Mouse (Mus musculus) A20 (cell line): ENCODE data around the gene Tex2.

Source experiments
- DNase-seq: peaks from one replicate; pipeline ENCODE4 v3.0.0-alpha.2; 2011; ENCODE audit warnings: low read depth, low spot score

The Tex2 gene

GRCm38 (mm10) chr11:106486042-106486865 is 127.0 kb downstream of the Tex2 start:
- no peak for DNase-seq

DNA sequence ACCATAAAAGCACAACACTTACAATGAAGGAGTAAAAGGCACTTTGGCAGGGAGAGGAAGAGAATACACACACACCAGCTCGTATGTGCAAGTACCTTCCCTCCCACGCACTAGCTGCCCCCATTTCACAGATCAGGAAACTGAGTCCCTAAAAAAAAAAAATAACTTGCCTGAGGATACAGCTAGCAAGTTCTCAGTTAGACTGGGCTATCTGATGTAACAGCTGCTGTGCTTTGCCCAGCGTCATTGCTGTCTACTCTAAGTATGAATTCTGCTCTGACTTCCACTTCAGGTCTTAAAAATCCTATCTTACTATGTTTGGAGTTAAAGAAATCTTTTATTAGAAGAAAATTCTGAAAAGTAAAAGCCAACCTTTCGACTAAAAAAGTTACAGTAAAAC is 127.6 kb downstream of the Tex2 start:
- DNase-seq = no peak

- no peak for DNase-seq
These were observed 128.3 kb downstream of the Tex2 start for GRCm38 (mm10) chr11:106484875-106485274.

DNA sequence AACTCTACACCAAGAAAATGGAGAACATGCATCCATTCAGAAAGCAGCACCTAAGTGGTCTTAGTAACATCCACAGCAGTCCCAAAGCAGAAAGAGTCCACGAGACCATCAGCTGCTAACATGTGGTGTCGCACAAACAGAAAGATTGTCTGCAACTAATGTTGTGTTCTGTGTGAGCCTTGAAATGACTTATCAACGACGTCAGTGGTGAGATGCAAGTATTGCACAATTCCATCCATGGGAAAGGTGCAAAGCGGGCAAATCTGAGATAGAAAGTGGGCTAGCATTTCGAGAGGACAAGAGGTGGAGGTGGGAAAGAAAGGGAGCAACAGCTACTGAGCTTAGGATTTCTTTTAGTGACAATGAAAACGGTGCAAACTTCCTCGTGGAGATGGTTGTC is 130.4 kb downstream of the Tex2 start:
- no peak for DNase-seq

GRCm38 (mm10) chr11:106481651-106482050 is 131.6 kb downstream of the Tex2 start:
- DNase-seq = peak; percentile 70

- no peak for DNase-seq
These were observed 132.7 kb downstream of the Tex2 start for GRCm38 (mm10) chr11:106480530-106480885.

DNA sequence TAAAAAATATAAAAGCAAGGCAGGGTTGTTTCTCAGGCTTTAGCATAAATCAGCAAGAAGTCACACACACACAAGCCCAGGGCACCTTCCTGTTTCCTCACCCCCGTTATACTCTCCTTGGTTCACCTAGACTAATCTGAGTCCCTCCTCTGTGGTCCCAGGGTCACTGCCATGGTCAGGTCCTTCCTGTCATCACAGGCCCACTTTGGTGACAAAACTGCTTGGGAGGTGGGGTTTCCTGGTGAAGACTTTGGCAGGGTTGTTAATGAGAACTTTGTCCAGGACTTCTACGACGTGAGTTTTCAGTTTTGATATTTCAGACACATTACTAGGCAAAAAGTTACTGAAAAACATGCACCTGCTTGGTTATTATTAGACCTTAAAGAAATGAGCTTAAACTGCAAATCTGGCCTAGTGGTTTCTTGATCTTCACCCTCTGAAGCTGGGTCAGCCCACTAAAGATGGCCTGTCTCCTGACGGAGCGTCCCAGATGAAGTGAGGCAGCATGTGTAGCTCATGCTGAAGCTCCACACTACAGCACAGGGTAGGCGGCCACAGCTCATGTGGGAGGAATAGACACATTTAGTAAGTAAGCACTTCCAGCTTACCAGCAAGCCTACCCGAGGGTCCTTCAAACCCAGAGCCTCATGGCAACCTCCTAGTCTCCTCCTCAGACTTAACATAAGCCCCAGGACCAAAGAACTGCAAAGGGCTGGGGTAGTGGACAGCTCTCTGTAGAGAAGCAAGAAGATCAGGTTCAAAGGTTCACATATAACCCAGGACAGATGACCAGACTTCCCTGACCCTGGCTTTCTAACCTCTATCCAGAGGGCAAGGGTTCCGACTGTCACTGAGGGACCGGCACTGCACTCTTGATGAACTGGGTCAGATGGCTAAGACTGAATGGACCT is 133.3 kb downstream of the Tex2 start:
- DNase-seq = peak; percentile 69

GRCm38 (mm10) chr11:106478745-106479144 is 134.5 kb downstream of the Tex2 start:
- DNase-seq = peak; percentile 39

DNA sequence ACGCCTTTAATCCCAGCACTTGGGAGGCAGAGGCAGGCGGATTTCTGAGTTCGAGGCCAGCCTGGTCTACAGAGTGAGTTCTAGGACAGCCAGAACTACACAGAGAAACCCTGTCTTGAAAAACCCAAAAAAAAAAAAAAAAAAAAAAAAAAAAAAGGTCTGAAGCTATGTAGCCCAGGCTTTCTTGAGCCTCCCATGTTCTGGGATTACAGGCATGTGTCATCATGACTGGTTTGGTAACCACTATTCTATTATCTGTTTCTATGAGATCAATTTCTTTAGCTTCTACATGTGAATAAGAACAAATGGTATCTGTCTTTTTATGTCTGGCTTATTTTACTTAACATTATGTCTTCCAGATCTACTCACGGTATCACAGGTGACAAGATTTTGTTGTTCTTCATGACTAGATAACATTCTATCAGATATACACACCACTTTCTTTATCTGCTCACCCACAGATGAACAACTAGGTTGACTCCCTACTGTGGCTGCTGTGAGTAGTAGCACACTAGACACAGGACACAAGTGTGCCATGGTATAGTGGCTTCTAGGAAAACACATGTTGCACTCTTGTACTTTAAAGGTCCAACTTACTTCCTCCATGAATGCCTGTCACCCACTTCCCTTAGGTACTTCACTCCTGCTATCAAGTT is 135.6 kb downstream of the Tex2 start:
- no peak for DNase-seq

GRCm38 (mm10) chr11:106475309-106475708 is 137.9 kb downstream of the Tex2 start:
- no peak for DNase-seq

- no peak for DNase-seq
These were observed 141.6 kb downstream of the Tex2 start for GRCm38 (mm10) chr11:106471629-106472028.

- no peak for DNase-seq
These were observed 144.7 kb downstream of the Tex2 start for GRCm38 (mm10) chr11:106468509-106468908.

DNA sequence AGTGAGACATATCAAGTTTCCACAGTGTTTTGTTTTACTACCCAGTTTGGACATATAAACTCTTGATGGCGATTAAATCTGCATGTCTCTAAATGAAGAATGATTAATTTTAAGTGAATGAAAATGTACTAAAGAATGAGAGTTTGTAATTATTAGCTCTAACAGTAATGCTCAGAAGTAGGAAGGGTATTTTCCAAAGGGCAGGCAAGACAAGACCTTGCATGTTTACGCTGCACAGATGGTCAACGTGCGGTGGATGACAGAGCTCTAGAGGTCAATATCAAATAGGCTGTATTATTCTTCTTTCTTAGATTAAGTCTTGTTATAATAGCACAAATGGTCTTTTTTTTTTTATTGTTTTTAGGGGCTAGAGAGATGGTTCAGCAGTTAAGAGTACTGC is 147.3 kb downstream of the Tex2 start:
- no peak for DNase-seq

DNA sequence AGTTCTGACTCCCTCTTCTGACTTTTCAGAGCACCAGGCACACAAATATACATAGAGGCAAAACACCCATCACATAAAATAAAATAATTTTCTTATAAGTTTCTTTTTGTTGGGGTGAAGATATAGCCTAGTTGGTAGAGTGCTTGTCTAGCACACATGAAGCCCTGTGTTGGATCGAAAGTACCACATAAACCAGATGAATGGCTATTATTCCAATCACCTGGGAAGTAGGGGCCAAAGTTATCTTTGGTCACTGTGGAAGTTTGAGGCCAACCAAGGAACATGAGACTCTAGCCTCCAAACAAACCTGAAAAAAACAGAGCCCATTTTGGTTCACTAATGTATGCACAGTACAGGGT is 147.7 kb downstream of the Tex2 start:
- DNase-seq = no peak

DNA sequence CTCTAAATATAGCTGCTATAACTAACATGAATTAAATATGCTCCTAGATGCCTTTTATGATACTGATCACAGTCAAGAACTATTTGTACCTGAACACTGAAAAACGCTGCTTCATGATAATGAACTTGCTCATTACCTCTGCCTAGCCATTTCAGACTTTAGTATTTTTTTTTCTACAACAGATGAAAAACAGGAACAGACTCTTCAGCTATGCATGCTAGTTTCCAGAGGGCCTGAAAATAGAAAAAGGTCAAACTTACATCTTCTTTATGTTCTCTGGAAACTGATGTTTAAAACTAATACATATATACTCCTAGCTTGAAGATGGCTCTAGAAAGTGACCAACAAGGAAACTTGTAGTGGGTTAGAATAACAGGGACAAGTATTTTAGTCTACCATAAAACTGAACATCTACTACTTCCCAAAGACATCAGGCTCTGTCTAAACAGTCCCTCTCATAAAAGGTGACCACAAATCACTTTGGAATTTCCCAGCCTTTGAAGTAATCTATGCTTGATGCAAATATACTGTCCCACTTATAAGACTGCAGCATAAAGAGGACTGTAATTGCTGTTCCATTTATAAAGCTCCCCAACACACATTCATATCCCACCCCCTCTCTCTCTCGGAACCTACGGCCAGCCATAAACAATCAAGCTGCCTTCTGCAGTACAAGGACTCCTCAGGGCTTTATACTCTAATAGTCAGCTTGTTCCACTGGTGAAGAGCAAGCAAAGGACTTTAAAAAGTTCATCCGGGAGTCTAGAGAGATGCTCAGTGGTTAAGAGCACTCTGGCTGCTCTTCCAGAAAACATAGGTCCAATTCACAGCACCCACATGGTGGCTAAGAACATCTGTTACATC is 148.3 kb downstream of the Tex2 start:
- DNase-seq = peak; percentile 30

GRCm38 (mm10) chr11:106463845-106464244 is 149.4 kb downstream of the Tex2 start:
- no peak for DNase-seq

DNA sequence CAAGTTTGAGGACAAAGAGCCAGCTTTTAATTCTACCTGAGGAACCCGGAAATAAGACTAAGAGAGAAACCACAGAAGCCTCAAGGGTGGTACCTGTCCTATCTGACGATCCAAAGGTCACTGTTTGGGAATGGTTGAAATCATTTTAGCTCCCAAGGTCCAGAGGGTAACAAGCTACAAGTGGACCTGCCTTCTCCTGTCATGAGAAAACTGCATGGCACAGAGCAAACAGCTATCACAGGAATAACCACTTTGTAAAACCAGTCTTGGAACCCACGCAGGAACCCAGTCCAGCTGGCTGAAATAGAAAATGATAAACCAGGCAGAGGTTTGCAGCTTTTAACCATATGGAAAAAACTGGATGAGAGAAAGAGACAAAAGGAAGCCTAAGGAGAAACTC is 150.9 kb downstream of the Tex2 start:
- DNase-seq = no peak

GRCm38 (mm10) chr11:106461145-106461932 is 151.9 kb downstream of the Tex2 start:
- peak; percentile 22 for DNase-seq

DNA sequence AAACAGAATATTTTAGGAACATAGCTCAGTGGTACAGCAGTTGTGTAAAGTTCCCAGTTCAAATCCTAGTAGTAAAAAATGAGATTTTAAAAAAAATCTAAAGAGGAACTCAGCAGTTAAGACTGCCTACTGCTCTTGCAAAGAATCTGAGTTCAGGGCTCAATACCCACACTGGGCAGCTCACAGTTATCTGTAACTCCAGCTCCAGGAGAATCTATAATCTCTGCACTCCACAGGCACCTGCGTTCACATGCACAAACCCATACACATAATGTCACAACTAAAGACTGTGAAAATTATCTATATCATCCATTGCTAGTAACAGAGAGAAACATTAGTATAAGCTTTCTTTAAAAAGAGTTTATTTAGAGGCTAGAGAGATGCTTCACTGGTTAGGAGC is 152.6 kb downstream of the Tex2 start:
- DNase-seq = no peak

GRCm38 (mm10) chr11:106458540-106458939 is 154.7 kb downstream of the Tex2 start:
- DNase-seq = no peak
